Mouse (Mus musculus): ENCODE data around the gene Trp53tg5. TPM values are rescaled to one million over a fixed set of nuclear protein-coding genes. Genes with fewer than 3 reads are reported as not detected.

The Trp53tg5 gene
- polyA plus RNA-seq, 1 experiment from 2014 or later, result not detected

- Histone ChIP-seq H3K27me3 (no peaks in the 10 kb centered on the region), H3K9me3 (replicated peaks) (no peaks in the 10 kb centered on the region), H3K4me2 (no peak overlapping the region), H3K4me1 (0 out of 2 replicates have a peak, but pooled peaks cover 17% of the 10 kb centered on the region), H3K4me3 (replicated peaks) (no peak overlapping the region), H3K27ac (no peak overlapping the region), H3K36me3 (peaks cover 9% of the 10 kb centered on the region), H3K9ac (no peak overlapping the region)
- no peak for ATAC-seq (replicated peaks; ENCODE audit: low FRiP score)
- 60% methylated on average over 14 of the region's 14 CpGs for WGBS
Observed at GRCm38 (mm10) chr2:164512121-164512909, 38.8 kb upstream of the Trp53tg5 start.

GRCm38 (mm10) chr2:164510621-164511190 lies 37.2 kb upstream of the Trp53tg5 start:
- H3K27ac ChIP-seq, result no peak overlapping the region

GRCm38 (mm10) chr2:164507811-164508210 lies 34.3 kb upstream of the Trp53tg5 start:
- Histone ChIP-seq H3K4me3 (replicated peaks) (no peak overlapping the region), H3K9me3 (replicated peaks) (peaks cover 7% of the 10 kb centered on the region; the same call in 1 of the 2 replicates), H3K4me1 (0 out of 2 replicates have a peak, but pooled peaks cover 3% of the 10 kb centered on the region), H3K27ac (no peak overlapping the region), H3K9ac (no peak overlapping the region), H3K36me3 (peaks cover 54% of the 10 kb centered on the region), H3K27me3 (no peaks in the 10 kb centered on the region), H3K4me2 (no peak overlapping the region)
- ATAC-seq (replicated peaks; ENCODE audit: low FRiP score), result no peak
- 86% methylated on average over 19 of the region's 19 CpGs for WGBS

More at GRCm38 (mm10) chr2:164510621-164511190, 37.2 kb upstream of the Trp53tg5 start:
- Histone ChIP-seq H3K27me3 (no peaks in the 10 kb centered on the region), H3K9ac (no peak overlapping the region), H3K9me3 (replicated peaks) (no peaks in the 10 kb centered on the region), H3K4me1 (0 out of 2 replicates have a peak, but pooled peaks cover 9% of the 10 kb centered on the region), H3K4me2 (no peak overlapping the region), H3K4me3 (replicated peaks) (no peak overlapping the region), H3K36me3 (peaks cover 25% of the 10 kb centered on the region)
- 0 out of 2 replicates have a peak, but pooled peaks have one; percentile 49 for ATAC-seq (replicated peaks; ENCODE audit: low FRiP score)
- WGBS, result 39% methylated on average over 5 of the region's 5 CpGs

GRCm38 (mm10) chr2:164505619-164506347 lies 32.3 kb upstream of the Trp53tg5 start:
- 86% methylated on average over 4 of the region's 4 CpGs for WGBS

GRCm38 (mm10) chr2:164504919-164505318 lies 31.4 kb upstream of the Trp53tg5 start:
- Histone ChIP-seq H3K9me3 (replicated peaks) (peaks cover 7% of the 10 kb centered on the region; the same call in 1 of the 2 replicates), H3K4me2 (no peak overlapping the region), H3K9ac (no peak overlapping the region), H3K27ac (no peak overlapping the region), H3K36me3 (peaks cover 82% of the 10 kb centered on the region), H3K4me1 (no peaks in the 10 kb centered on the region), H3K4me3 (replicated peaks) (no peak overlapping the region), H3K27me3 (no peaks in the 10 kb centered on the region)
- WGBS, result 97% methylated on average over 3 of the region's 3 CpGs
- ATAC-seq (replicated peaks; ENCODE audit: low FRiP score), result no peak

More at GRCm38 (mm10) chr2:164505619-164506347, 32.3 kb upstream of the Trp53tg5 start:
- Histone ChIP-seq H3K4me2 (no peak overlapping the region), H3K9ac (no peak overlapping the region), H3K27me3 (no peaks in the 10 kb centered on the region), H3K4me1 (no peaks in the 10 kb centered on the region), H3K36me3 (peaks cover 73% of the 10 kb centered on the region), H3K4me3 (replicated peaks) (no peak overlapping the region), H3K9me3 (replicated peaks) (peaks cover 7% of the 10 kb centered on the region; the same call in 1 of the 2 replicates), H3K27ac (no peak overlapping the region)
- ATAC-seq (replicated peaks; ENCODE audit: low FRiP score), result no peak

- Histone ChIP-seq H3K27me3 (no peaks in the 10 kb centered on the region), H3K36me3 (peaks cover 65% of the 10 kb centered on the region), H3K4me3 (replicated peaks) (no peak overlapping the region), H3K27ac (no peak overlapping the region), H3K9ac (no peak overlapping the region), H3K9me3 (replicated peaks) (peaks cover 7% of the 10 kb centered on the region; the same call in 1 of the 2 replicates), H3K4me1 (peaks cover 13% of the 10 kb centered on the region), H3K4me2 (no peak overlapping the region)
- no peak for ATAC-seq (replicated peaks; ENCODE audit: low FRiP score)
- 57% methylated on average over 7 of the region's 7 CpGs for WGBS
Observed at GRCm38 (mm10) chr2:164500511-164500910, 27.0 kb upstream of the Trp53tg5 start.

- Histone ChIP-seq H3K9ac (no peak overlapping the region), H3K4me3 (replicated peaks) (no peak overlapping the region), H3K27ac (no peak overlapping the region), H3K4me2 (no peak overlapping the region), H3K9me3 (replicated peaks) (0 out of 2 replicates have a peak, but pooled peaks cover under 1% of the 10 kb centered on the region), H3K4me1 (peaks cover 14% of the 10 kb centered on the region), H3K36me3 (peaks cover 53% of the 10 kb centered on the region), H3K27me3 (no peaks in the 10 kb centered on the region)
- 76% methylated on average over 5 of the region's 5 CpGs for WGBS
- ATAC-seq (replicated peaks; ENCODE audit: low FRiP score), result no peak
Observed at GRCm38 (mm10) chr2:164499317-164499716, 25.8 kb upstream of the Trp53tg5 start.

GRCm38 (mm10) chr2:164497691-164498268 lies 24.3 kb upstream of the Trp53tg5 start:
- Histone ChIP-seq H3K27ac (0 out of 2 replicates have a peak overlapping the region, but pooled peaks have one; percentile 32), H3K9me3 (replicated peaks) (no peaks in the 10 kb centered on the region), H3K4me1 (peaks cover 20% of the 10 kb centered on the region), H3K27me3 (no peaks in the 10 kb centered on the region), H3K4me3 (replicated peaks) (peak overlapping the region; percentile 94), H3K36me3 (peaks cover 38% of the 10 kb centered on the region), H3K4me2 (peak overlapping the region; percentile 95), H3K9ac (peak overlapping the region; percentile 66)
- ATAC-seq (replicated peaks; ENCODE audit: low FRiP score), result peak; percentile 26; the same call in 1 of the 2 replicates
- 5% methylated on average over 21 of the region's 21 CpGs for WGBS

- Histone ChIP-seq H3K4me1 (peaks cover 20% of the 10 kb centered on the region), H3K4me2 (peak within 1 kb of the TSS; percentile 95), H3K36me3 (peaks cover 31% of the 10 kb centered on the region), H3K27me3 (no peaks in the 10 kb centered on the region), H3K27ac (peak within 1 kb of the TSS; percentile 59), H3K9ac (peak within 1 kb of the TSS; percentile 66), H3K9me3 (replicated peaks) (no peaks in the 10 kb centered on the region), H3K4me3 (replicated peaks) (peak within 1 kb of the TSS; percentile 94)
- peak; percentile 94 for ATAC-seq (replicated peaks; ENCODE audit: low FRiP score)
- WGBS, result 4% methylated on average over 43 of the region's 43 CpGs
Observed at GRCm38 (mm10) chr2:164496847-164497690, 23.5 kb upstream of the Trp53tg5 start, which contains the start of gene Pigt. TSS of gene Pigt (plus strand) at chr2:164497520.

- Histone ChIP-seq H3K27me3 (no peaks in the 10 kb centered on the region), H3K27ac (no peak overlapping the region), H3K4me2 (peak overlapping the region; percentile 95), H3K4me1 (peaks cover 20% of the 10 kb centered on the region), H3K4me3 (replicated peaks) (peak overlapping the region; percentile 94), H3K9ac (no peak overlapping the region), H3K9me3 (replicated peaks) (no peaks in the 10 kb centered on the region), H3K36me3 (peaks cover 24% of the 10 kb centered on the region)
- WGBS, result 69% methylated on average over 1 of the region's 1 CpGs
- ATAC-seq (replicated peaks; ENCODE audit: low FRiP score), result no peak
Observed at GRCm38 (mm10) chr2:164496331-164496730, 22.8 kb upstream of the Trp53tg5 start.

GRCm38 (mm10) chr2:164494126-164494525 lies 20.6 kb upstream of the Trp53tg5 start:
- H3K4me2 ChIP-seq, result no peak overlapping the region
- no peak overlapping the region for H3K27ac ChIP-seq
- H3K4me3 ChIP-seq (replicated peaks), result no peak overlapping the region
- WGBS, result 58% methylated on average over 2 of the region's 2 CpGs
- no peak for ATAC-seq (replicated peaks; ENCODE audit: low FRiP score)
- peaks cover 20% of the 10 kb centered on the region for H3K4me1 ChIP-seq
- no peak overlapping the region for H3K9ac ChIP-seq
- H3K9me3 ChIP-seq (replicated peaks), result no peaks in the 10 kb centered on the region
- H3K27me3 ChIP-seq, result no peaks in the 10 kb centered on the region
- H3K36me3 ChIP-seq, result peaks cover 15% of the 10 kb centered on the region

Data from kidney, embryonic 15.5 days (tissue).